Mouse (Mus musculus) adrenal gland (tissue): Measurements from ENCODE around the gene Nup93.

Source experiments
- intact Hi-C: fragments of 180-260 bp; cut with DNase I; formaldehyde crosslinking; loops from one replicate; pipeline ENCODE4 v1.15.1; 2025

Gene Nup93

DNA sequence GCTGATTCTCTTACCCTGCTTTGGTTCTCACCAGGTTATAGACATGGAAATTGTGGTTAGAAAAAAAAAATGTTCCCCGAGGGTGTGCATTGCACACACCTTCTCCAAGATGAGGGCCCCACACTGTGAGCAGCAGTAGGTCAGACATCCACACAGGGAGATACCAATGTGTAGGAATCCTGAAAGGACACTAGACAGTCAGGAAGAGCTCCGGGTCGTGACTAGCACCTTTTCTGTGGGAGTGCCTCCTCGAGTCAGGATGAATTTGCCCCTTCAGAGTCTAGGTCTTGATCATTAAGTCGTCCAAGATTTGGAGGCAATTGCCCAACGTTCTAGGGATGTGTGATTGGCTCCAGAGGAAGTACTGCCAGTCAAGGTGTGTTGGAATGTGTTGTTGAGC, 28.6 kb upstream of the Nup93 start:
- intact Hi-C loops: no loop called here

DNA sequence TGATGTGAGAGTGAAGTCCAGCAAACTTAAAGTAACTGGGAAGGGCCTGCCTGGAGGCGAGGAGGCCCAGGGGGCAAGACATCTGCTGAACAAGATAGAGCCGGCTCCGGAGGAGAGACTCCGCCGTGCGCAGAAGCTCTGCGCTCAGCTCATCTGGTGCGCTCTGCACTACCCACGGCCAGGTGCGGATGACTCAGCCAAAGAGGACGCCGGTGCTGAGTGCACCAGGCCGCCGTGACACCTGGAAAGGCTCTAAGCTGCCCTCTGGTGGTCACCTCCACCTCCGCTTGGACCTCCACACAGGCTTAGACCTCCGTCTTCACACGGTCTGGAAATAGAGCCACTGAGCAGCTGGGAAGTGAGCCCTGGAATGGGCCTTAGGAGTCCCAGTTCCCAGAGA, 27.8 kb upstream of the Nup93 start:
- intact Hi-C loops: no loop called here

GRCm38 (mm10) chr8:94187290-94188002, 26.9 kb upstream of the Nup93 start:
- intact Hi-C loops: no loop called here

DNA sequence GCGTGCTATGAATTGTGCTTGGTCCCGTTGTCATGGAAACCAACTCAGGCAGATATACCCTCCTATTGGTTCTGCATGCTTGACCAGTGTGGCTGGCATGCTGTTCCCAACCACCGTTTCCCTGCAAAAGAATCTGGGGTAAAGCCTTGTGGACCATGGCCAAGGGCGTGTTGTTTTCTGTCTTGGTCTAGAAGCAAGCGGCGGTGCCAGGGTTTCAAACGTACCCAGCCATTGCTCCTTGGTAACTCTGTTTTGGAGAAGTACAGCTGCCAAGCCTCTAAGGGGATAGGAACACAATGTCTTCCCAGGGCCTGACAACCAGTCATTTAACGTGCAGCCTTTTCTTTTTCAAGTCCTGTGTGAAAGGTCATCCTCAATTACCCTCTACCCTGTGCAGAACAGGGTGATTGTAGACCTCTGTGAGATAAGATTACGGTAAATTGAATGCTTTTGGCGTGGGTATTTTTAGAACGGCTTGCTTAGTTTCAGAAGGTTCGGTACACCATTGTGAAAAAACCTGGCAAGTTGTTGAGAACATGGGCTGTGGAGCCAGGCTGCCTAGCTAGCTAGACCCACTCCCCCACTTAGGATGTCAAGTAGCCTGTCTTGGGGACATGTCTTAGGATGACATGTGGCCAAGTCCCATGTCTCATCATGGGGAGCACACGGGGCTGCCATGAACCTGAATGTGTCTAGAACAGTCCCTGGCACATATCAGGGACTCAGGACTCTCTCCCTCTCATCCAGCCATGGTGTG, 24.9 kb upstream of the Nup93 start:
- intact Hi-C loops: loop anchor here (5.0 to 10.0 kb wide), 3 partner anchors 82 to 595 kb away; partner anchors contain the start of genes Nudt21 and Ogfod1

GRCm38 (mm10) chr8:94191101-94191691, 23.2 kb upstream of the Nup93 start:
- intact Hi-C loops: loop anchor here (5.0 to 10.0 kb wide), 3 partner anchors 84 to 596 kb away; partner anchors contain the start of genes Nudt21 and Ogfod1

DNA sequence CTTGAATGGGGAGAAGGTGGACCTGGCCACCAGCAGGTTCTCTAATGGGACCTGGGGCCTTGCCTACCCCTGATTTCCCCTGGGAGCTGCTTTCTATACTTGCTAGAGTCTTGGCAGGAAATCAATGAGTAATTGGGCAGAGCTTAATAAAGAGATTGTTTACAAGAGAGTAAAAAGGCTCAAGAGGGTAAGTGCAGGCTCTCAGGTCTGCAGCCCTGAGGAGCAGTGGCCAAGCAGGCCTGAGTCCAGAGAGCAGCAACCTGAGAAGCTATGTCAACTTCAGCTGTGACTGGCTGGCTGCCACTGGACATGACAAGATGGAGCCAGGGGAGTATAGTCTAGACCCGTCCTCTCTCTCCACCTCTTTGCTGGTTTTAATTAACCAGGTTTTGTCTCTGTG, 21.4 kb upstream of the Nup93 start:
- intact Hi-C loops: loop anchor here (5.0 to 10.0 kb wide), 3 partner anchors 86 to 598 kb away; partner anchors contain the start of genes Nudt21 and Ogfod1

DNA sequence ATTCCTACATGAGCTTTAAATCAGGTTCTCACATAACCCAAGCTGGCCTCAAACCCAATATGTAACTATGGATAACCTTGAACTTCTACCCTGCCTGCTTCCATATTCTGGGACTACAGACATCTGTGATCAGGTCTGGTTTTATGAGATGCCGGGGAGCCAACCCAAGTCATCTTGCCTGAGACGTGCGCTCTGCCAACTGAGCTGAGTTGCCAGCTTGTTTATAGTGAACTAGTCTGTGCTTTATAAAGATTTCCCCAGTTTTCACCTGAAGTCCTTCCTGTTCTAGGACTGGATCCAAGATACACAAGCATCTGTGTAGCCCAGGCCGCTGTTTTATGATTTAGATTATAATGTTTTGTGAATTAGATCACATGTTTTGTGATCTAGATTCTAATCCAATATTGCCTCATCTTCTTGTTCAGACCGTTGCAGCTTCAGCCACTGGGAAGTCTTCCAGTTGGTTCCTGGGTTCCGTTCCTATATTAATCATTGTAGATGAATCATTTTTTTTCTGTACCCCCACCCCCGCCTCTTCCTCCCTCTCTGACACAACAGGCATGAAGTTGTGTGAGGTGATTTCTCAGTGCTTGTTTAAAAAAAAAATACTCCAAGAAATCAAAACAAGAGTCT, 19.7 kb upstream of the Nup93 start:
- intact Hi-C loops: loop anchor here (5.0 to 10.0 kb wide), 3 partner anchors 87 to 600 kb away; partner anchors contain the start of genes Nudt21 and Ogfod1

DNA sequence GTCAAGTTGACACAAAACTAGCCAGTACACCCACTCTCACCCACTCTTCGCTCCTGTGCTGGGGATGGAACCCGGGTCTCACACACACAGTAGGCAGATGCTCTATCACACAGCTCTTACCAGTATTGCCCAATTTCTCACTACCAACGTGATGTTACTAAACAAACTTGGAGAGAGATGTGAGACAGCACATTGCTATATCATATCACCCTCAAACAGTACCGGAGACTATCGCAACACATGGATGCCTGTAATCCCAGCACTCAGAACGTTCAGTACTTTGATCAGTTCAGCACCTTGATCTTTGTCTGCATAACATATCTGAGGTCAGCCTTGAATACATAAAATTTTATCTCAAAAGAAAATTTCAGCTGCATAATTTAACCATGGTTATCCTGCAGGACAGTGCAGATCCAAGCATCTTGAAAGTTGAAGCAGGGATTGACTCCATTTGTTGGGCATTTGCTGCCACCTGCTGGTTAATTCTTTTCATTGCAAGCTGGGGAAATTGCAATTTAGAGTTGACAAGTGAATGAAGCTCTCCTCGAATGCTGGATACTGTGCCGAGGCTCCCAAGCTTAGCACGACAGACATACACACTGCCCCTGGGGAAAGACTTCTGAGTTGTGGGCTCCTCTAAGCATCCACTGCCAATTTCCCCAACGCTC, 15.0 kb upstream of the Nup93 start:
- intact Hi-C loops: loop anchor here (2.0 to 10.0 kb wide), 3 partner anchors 33 to 605 kb away; partner anchors contain the start of genes Nudt21 and Ogfod1

GRCm38 (mm10) chr8:94204043-94204442, 10.3 kb upstream of the Nup93 start:
- intact Hi-C loops: no loop called here

GRCm38 (mm10) chr8:94205736-94206135, 8.6 kb upstream of the Nup93 start:
- intact Hi-C loops: no loop called here

DNA sequence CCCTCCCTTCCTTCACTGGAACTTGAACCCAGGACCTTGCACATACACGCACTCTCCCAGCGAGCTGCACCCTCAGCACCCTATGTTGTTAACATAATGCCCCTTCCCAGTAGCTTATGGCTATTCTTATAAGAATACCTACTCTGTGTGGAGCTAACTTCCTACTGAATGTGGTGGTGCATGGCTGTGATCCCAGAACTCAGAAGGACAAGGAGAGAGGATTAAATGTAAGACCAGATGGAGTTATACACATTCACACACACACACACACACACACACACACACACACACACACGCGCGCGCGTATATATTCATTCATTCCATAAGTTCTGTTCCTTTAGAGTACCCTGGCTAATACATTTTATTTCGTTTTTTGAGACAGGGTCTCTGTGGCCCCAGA, 8.1 kb upstream of the Nup93 start:
- intact Hi-C loops: no loop called here

GRCm38 (mm10) chr8:94207491-94207890, 6.9 kb upstream of the Nup93 start:
- intact Hi-C loops: no loop called here

DNA sequence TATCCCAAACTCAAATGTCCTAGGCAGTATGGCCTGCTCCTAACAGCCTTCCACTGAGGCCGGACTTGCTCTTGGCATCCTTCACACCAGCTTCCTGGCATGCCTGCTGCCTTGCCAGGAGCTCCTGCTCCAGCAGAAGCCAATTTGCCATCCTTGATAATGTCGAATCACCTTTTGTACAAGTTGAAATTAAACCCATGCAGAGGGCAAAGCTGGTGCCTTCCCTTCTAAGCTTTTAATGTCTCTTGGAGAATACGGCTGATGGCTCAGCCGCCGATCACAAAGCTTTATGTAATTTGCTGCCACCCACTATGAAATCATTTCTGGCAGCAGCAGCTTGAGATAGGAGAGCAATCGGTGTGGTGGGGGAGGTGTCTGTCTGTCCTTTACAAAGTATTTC, 4.7 kb upstream of the Nup93 start:
- intact Hi-C loops: no loop called here

DNA sequence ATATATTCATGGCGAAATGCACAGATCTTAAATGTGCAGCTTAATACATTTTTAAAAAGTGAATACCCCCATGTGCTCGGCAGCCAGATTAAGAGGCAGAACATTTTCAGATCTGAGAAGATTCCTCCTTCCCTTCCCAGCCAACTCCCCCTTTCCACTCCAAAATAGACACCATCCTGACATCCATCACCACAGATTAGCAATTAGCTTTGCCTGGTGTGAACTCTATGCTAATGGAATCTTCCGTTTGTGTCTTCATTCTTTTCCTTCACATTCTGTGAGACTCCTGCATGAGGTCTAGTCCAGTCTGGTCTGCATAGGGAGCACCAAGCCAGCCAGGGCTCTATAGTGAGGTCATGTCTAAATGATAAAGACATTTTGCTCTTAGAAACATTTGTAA, 4.1 kb upstream of the Nup93 start:
- intact Hi-C loops: no loop called here

- intact Hi-C loops: no loop called here
These were observed 545 bp upstream of the Nup93 start for GRCm38 (mm10) chr8:94213819-94214218.

GRCm38 (mm10) chr8:94227381-94227939, 13.1 kb downstream of the Nup93 start:
- intact Hi-C loops: no loop called here

DNA sequence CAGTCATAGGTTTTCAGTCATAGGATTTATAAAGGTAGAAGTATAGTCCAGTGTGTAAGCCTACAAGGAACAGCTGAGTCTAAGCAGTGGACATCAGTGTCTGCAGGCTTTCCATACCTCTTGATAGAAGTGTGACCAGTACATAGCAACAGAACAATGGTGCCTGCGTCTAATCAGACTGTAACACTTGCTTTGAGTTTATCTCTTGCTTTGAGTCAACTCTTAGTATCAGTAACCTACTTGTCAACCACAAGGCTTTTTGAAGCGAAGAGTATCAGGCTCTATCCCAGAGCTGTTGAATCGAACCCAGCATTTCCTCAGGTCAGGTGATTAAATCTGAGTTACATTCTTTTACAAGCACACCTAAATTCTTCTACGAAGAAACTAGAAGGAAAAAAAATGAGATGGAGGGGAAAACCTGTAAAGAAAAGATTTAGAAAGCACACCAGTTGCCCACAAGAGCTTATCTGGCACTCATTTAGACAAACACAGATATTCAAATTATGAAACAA, 25.9 kb downstream of the Nup93 start:
- intact Hi-C loops: no loop called here

DNA sequence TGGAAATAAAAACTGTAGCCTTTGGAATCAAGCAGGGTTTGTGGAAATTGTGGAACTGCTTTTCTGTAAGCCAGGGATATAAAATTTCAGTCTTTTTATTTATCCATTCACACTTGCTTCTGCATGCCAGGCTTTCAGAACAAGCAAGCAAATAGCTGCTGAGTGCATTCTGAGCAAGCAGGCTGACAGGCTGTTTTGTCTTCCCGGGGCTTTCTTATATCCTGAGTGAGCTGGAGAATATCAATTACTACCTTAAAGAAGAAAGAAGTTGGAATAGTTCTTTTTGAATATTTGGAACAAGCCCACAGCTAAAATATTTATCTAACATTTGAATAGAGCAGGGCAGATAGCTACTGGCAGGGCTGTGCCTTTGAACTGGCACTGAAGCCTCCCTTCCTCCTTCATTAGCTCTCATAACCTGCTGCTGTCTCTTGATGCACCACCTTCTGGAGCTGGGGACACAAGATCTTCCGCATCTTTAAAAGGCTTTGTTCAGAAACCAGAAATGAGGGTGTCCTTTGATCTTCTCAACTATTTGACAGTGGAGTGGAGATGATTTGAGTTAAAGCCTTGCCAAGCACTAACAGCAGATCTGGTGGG, 35.6 kb downstream of the Nup93 start:
- intact Hi-C loops: no loop called here

- intact Hi-C loops: no loop called here
These were observed 44.5 kb downstream of the Nup93 start for GRCm38 (mm10) chr8:94258881-94259280.
